Mouse (Mus musculus) neutrophil, adult 5-6 weeks (primary cell): ENCODE results near the gene Olfr1. TPM values are rescaled to one million over a fixed set of nuclear protein-coding genes. Genes with fewer than 3 reads are reported as not detected.

ENCODE experiments used
- ATAC-seq: fragments of 151-379, 151-347 bp; 2 replicates; pipeline ENCODE4 v1.8.0; 2017; ENCODE audit warnings: mild to moderate bottlenecking, moderate TSS enrichment; ENCODE audit not compliant: insufficient number of reproducible peaks, poor library complexity, low FRiP score, severe bottlenecking; ENCODE audit errors: extremely low read depth
- total RNA-seq: library from RNA; stranded (forward); fragments of 200-1000 nt; gene quantifications from 2 replicates; pipeline ENCODE4 v1.2.3, GENCODE M21; 2017

The Olfr1 gene
- total RNA-seq, result not detected in 2 replicates

GRCm38 (mm10) chr11:73399514-73399913 is at the start of gene Olfr1:
TSS of gene Olfr1 (minus strand) at chr11:73399614.
- no peak for ATAC-seq

- ATAC-seq, result no peak
Observed at GRCm38 (mm10) chr11:73428377-73428776, 29.0 kb upstream of the Olfr1 start, which contains the start of gene Olfr378. TSS of gene Olfr378 (minus strand) at chr11:73428477.

GRCm38 (mm10) chr11:73395374-73395773 is 4.0 kb downstream of the Olfr1 start:
- no peak for ATAC-seq

GRCm38 (mm10) chr11:73370946-73371345 is 28.5 kb downstream of the Olfr1 start, which contains the start of gene Olfr376:
TSS of gene Olfr376 (plus strand) at chr11:73371246.
- ATAC-seq, result no peak

GRCm38 (mm10) chr11:73350483-73350882 is 48.9 kb downstream of the Olfr1 start, which contains the start of gene Olfr20:
TSS of gene Olfr20 (plus strand) at chr11:73350783.
- ATAC-seq, result no peak

Other genes starting within 250 kb of the Olfr1 start
- gene P2rx5, start 239.2 kb downstream of the Olfr1 start, total RNA-seq, result not detected in 2 replicates
- 15.4 and 17.8 TPM in 2 replicates for gene Emc6, start 222.6 kb downstream of the Olfr1 start, total RNA-seq
- gene Tax1bp3, start 222.5 kb downstream of the Olfr1 start, total RNA-seq, result 10.2 and 17.1 TPM in 2 replicates
- gene Ctns, start 200.6 kb downstream of the Olfr1 start, total RNA-seq, result 15.7 and 19.0 TPM in 2 replicates
- 1.4 and 2.4 TPM in 2 replicates for gene Shpk, start 200.2 kb downstream of the Olfr1 start, total RNA-seq
- not detected in 2 replicates for gene Trpv1, start 165.3 kb downstream of the Olfr1 start, total RNA-seq
- gene Trpv3, start 132.2 kb downstream of the Olfr1 start, total RNA-seq, result 0.12 TPM in 1 of 2 replicates, not detected in the other
- gene Aspa, start 70.0 kb downstream of the Olfr1 start, total RNA-seq, result 1.9 TPM in 1 of 2 replicates, not detected in the other
- gene Gm49340, start 69.9 kb downstream of the Olfr1 start, total RNA-seq, result not detected in 2 replicates
- gene Spata22, start 69.9 kb downstream of the Olfr1 start, total RNA-seq, result not detected in 2 replicates
- gene Olfr20, start 48.8 kb downstream of the Olfr1 start, total RNA-seq, result not detected in 2 replicates
- gene Olfr376, start 28.4 kb downstream of the Olfr1 start, total RNA-seq, result not detected in 2 replicates
- gene Olfr378, start 28.9 kb upstream of the Olfr1 start, total RNA-seq, result not detected in 2 replicates
- gene Olfr380, start 57.9 kb upstream of the Olfr1 start, total RNA-seq, result not detected in 2 replicates
- not detected in 2 replicates for gene Olfr381, start 92.0 kb upstream of the Olfr1 start, total RNA-seq
- gene Olfr382, start 117.6 kb upstream of the Olfr1 start, total RNA-seq, result not detected in 2 replicates
- gene Olfr385, start 193.4 kb upstream of the Olfr1 start, total RNA-seq, result not detected in 2 replicates
- not detected in 2 replicates for gene Olfr384, start 199.0 kb upstream of the Olfr1 start, total RNA-seq